Mouse (Mus musculus): ENCODE results near the gene Mroh9. TPM values are rescaled to one million over a fixed set of nuclear protein-coding genes. Genes with fewer than 3 reads are reported as not detected.

The Mroh9 gene
- polyA plus RNA-seq, 1 experiment from 2014 or later: not detected

DNA sequence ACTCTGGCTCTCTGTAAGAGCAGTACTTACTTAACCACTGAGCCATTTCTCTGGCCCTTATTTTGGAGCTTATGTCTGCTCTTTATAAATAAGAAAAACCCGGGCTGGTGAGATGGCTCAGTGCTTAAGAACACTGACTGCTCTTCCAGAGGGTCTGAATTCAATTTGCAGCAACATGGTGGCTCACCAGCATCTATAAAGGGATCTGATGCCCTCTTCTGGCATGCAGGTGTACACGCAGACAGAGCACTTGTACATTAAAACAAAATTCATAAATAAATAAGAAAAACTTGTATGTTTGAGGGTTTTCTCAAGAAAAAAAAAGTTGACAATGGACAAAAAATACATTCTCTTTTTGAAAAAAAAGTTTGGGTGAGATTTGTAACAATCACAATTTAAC lies 28.1 kb downstream of the Mroh9 start:
- H3K9ac ChIP-seq: no peak overlapping the region
- no peak overlapping the region for H3K4me2 ChIP-seq (replicated peaks)
- WGBS: 45% methylated on average over 2 of the region's 2 CpGs
- no peak for ATAC-seq (ENCODE audit: low FRiP score, low read depth)
- H3K36me3 ChIP-seq: no peaks in the 10 kb centered on the region
- H3K9me3 ChIP-seq: no peaks in the 10 kb centered on the region
- no peaks in the 10 kb centered on the region for H3K27me3 ChIP-seq
- no peak overlapping the region for H3K4me3 ChIP-seq
- H3K27ac ChIP-seq: no peak overlapping the region
- no peaks in the 10 kb centered on the region for H3K4me1 ChIP-seq

DNA sequence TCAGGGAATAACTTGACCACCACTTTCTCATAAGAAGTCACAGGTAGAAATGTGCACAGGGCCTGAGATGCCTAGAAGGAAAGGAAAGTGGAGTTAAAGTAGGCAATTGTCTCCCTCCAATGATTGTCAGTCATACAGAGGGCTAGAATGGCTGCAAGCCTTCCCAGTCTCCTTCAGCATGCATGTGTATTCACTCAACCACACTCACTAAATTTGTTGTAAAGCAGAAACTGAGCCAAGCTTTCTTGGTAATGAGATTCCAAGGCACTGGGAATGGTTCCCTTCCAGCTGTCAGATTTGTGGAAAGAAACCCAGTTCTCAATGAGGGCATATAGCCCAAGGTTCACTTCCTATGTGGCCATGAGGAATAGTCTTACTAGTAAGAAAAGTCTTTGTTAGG lies 29.8 kb downstream of the Mroh9 start:
- no peak for ATAC-seq (ENCODE audit: low FRiP score, low read depth)
- Histone ChIP-seq H3K4me3 (no peak overlapping the region), H3K36me3 (no peaks in the 10 kb centered on the region), H3K27ac (no peak overlapping the region), H3K9ac (no peak overlapping the region), H3K27me3 (no peaks in the 10 kb centered on the region), H3K4me1 (no peaks in the 10 kb centered on the region), H3K4me2 (replicated peaks) (no peak overlapping the region), H3K9me3 (no peaks in the 10 kb centered on the region)

DNA sequence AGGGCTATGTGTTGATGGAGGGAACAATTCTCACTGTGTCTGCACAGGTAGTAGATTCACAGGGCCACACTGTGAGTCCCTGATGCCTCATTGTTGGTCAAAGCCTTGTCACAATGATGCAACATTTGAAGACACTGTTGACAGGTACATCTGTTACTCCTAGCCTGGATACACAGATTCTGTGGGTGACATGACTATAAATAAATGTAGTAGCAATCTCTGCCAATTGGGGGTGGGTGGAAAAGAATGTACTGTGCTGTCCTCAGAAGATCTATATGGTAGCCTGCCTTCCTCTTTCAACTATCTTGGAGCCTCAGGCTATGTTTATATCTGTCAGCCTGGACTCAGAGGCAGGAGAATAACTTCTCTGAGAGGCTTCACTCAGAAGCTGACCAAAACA lies 62.4 kb downstream of the Mroh9 start:
- H3K9ac ChIP-seq: no peak overlapping the region
- H3K27ac ChIP-seq: no peak overlapping the region
- H3K36me3 ChIP-seq: no peaks in the 10 kb centered on the region
- H3K4me1 ChIP-seq: no peaks in the 10 kb centered on the region
- no peak overlapping the region for H3K4me3 ChIP-seq
- no peak for ATAC-seq (ENCODE audit: low FRiP score, low read depth)
- no peaks in the 10 kb centered on the region for H3K27me3 ChIP-seq
- H3K4me2 ChIP-seq (replicated peaks): no peak overlapping the region
- no peaks in the 10 kb centered on the region for H3K9me3 ChIP-seq

DNA sequence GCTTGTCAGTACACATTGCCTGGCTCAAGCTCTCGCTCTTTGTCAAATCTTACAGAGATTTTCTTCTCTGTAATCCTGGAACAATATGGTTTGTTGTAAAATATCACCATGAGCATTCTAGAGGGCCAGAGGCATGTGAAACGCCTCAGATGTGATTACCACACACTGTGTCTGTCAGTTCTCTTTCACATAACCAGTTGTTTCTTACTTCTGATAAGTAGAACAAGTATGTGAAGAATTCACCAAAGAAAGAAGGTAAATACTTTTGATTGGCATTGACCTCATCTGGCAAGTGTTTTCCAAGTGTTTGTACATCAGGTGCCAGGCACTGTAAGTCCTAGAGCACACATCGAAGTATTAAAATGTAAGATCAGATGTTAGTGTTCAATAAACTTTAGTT lies 76.2 kb downstream of the Mroh9 start:
- Histone ChIP-seq H3K9me3 (no peaks in the 10 kb centered on the region), H3K27ac (no peak overlapping the region), H3K4me2 (replicated peaks) (no peak overlapping the region), H3K9ac (no peak overlapping the region), H3K36me3 (no peaks in the 10 kb centered on the region), H3K4me3 (no peak overlapping the region), H3K27me3 (no peaks in the 10 kb centered on the region), H3K4me1 (no peaks in the 10 kb centered on the region)
- WGBS: 78% methylated on average over 3 of the region's 3 CpGs
- no peak for ATAC-seq (ENCODE audit: low FRiP score, low read depth)

DNA sequence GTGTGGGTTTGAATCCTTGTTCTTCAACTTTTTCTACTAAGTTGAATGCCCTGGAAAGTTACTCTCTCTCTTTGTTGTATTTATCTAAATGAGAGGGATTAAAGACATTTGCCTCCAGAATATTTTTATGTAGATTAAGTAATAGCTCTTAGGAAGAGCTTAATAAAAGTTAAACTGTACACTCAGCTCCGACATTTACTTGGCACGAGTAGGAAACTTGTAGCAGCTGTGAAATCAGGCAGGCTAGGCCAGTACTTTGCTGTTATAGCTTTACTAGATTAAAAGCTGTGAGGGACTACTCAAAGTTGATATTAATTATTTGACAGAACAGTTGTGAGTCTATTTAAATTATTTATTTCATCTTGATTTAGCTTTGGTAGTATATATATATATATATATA lies 82.0 kb downstream of the Mroh9 start:
- WGBS: 82% methylated on average over 2 of the region's 2 CpGs
- H3K9ac ChIP-seq: no peak overlapping the region
- ATAC-seq (ENCODE audit: low FRiP score, low read depth): no peak

DNA sequence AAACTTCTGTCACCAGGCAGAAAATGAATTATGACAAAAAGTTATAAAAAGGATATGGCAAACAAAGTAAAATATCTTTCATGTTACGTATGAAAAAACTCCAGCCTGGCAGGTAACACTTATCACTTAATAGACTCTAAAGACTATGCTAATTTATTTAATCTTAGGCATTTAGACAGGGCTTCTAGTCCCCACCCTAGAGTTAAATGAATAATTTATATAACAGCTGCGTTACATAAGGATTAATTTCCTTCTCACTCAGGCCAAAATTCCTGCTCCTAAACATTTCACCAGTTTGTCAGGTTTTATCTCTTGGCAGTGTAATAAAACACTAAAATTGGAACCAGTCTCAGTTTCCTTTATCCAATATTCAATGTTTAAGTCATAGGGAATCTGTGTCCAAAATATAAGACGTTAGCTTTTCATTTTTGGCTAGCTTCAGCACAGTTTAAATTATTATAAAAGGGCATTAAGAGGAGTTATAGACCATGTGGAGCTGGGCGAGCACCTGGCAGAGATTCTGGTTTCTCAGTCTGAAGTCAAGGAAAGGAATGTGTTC lies 84.1 kb downstream of the Mroh9 start:
- no peaks in the 10 kb centered on the region for H3K27me3 ChIP-seq
- no peak for ATAC-seq (ENCODE audit: low FRiP score, low read depth)
- H3K9ac ChIP-seq: no peak overlapping the region
- H3K4me3 ChIP-seq: no peak overlapping the region
- WGBS: 65% methylated on average over 4 of the region's 4 CpGs
- no peaks in the 10 kb centered on the region for H3K9me3 ChIP-seq
- H3K4me1 ChIP-seq: no peaks in the 10 kb centered on the region
- no peak overlapping the region for H3K27ac ChIP-seq
- no peaks in the 10 kb centered on the region for H3K36me3 ChIP-seq
- no peak overlapping the region for H3K4me2 ChIP-seq (replicated peaks)

More for the DNA sequence above, 82.0 kb downstream of the Mroh9 start:
- no peaks in the 10 kb centered on the region for H3K4me1 ChIP-seq
- no peak overlapping the region for H3K4me3 ChIP-seq
- H3K27ac ChIP-seq: no peak overlapping the region
- no peaks in the 10 kb centered on the region for H3K36me3 ChIP-seq
- no peaks in the 10 kb centered on the region for H3K27me3 ChIP-seq
- no peak overlapping the region for H3K4me2 ChIP-seq (replicated peaks)
- H3K9me3 ChIP-seq: no peaks in the 10 kb centered on the region

DNA sequence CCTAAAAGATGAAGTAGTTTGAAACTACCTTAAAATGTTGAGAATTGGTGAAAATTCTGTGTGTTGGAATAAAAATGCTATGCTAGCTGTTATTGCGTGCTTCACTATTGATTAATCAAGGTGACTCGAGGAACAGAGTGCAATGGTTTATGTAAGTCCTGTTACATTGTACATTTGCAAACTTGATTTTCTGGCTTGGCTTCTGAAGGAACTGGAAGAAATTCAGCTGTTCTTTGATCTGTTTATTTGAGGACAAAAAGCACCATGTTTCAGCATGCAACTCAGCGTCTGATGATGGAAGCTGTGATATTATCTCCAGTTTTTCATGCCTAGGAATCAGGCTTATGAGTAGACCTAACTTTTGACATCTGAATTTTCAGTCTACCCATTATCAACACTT lies 97.9 kb downstream of the Mroh9 start:
- Histone ChIP-seq H3K36me3 (no peaks in the 10 kb centered on the region), H3K9ac (no peak overlapping the region), H3K4me2 (replicated peaks) (no peak overlapping the region), H3K4me3 (no peak overlapping the region), H3K27me3 (no peaks in the 10 kb centered on the region), H3K4me1 (no peaks in the 10 kb centered on the region), H3K9me3 (no peaks in the 10 kb centered on the region), H3K27ac (no peak overlapping the region)
- no peak for ATAC-seq (ENCODE audit: low FRiP score, low read depth)
- WGBS: 86% methylated on average over 3 of the region's 3 CpGs

DNA sequence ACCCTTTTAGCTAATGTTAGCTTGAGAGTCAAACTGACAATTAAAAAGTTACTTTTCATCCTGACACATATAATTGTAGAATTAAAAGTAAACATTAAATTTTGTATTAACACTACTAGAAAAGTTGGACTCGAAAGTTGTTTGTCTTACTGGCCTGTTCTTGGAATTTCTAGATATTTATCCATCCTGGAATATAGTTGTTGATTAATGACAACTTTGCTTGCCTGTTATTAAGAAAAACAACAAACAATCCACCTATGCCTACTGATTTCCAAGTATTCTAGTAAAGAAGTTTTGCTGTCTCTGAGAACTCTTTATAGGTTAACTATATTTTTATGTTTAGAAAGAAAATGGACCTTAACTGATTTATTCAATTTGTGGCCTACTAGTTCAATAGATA lies 98.7 kb downstream of the Mroh9 start:
- Histone ChIP-seq H3K9ac (no peak overlapping the region), H3K4me2 (replicated peaks) (no peak overlapping the region), H3K4me1 (no peaks in the 10 kb centered on the region), H3K4me3 (no peak overlapping the region), H3K36me3 (no peaks in the 10 kb centered on the region), H3K27ac (no peak overlapping the region), H3K27me3 (no peaks in the 10 kb centered on the region), H3K9me3 (no peaks in the 10 kb centered on the region)
- no peak for ATAC-seq (ENCODE audit: low FRiP score, low read depth)
- 93% methylated on average over 1 of the region's 1 CpGs for WGBS

DNA sequence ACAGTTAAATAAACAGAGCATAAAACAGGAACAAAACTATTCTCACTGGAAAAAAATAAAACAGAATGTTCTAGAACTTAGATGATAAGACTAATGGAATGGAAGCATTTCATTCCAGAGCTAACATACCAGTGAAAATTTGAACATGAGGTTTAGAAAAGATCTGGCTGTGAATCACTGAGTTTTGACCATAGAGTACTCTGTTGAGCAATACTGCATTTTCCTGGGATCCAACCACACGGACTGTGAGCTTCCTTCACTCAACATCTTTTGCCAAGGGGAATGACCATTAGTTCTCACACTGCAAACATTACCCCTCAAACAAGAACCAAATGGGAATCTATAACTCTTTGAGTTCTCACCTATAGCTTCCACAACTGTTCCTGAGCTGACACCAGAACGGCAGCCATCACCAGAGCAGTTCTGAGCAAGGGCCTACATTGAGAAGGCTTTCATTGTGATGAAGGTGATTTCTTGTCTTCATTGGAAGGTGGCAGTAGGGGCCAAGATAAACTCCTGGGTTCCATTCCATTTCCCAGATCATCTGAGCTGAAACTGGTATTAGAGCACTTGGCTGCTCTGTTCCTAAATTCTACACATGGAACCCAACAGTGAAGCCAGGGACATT lies 99.2 kb downstream of the Mroh9 start:
- no peak overlapping the region for H3K4me2 ChIP-seq (replicated peaks)
- WGBS: 74% methylated on average over 2 of the region's 2 CpGs
- H3K9ac ChIP-seq: no peak overlapping the region
- H3K9me3 ChIP-seq: no peaks in the 10 kb centered on the region
- no peak for ATAC-seq (ENCODE audit: low FRiP score, low read depth)
- no peaks in the 10 kb centered on the region for H3K36me3 ChIP-seq
- H3K27ac ChIP-seq: no peak overlapping the region
- no peaks in the 10 kb centered on the region for H3K27me3 ChIP-seq
- no peaks in the 10 kb centered on the region for H3K4me1 ChIP-seq
- H3K4me3 ChIP-seq: no peak overlapping the region

DNA sequence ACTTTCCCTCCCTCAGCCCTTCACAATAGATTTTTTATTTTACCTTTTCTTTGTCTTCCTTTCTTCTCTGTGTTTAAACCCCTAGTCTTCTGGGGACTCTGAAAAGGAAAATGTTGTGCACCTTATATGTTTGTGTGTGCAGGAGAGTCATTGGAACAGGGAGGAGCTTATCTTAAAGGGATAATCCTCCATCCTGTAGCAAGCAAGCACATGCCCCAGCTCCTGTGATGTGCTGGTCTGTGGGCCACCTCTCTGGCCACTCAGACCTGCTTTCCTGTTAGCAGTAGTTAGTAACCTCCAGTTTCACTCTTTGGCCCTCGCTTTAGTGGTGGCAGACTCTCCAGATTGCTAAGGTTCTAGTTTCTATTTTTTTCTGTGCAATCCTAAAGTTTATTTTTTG lies 101.0 kb downstream of the Mroh9 start, which contains the start of gene Fmo3:
Gene Fmo3, minus strand, starts transcription at position 101 of the 400 bp plus-strand sequence.
- WGBS: 63% methylated on average over 1 of the region's 1 CpGs
- Histone ChIP-seq H3K4me2 (replicated peaks) (no peak within 1 kb of the TSS), H3K27ac (no peak within 1 kb of the TSS), H3K36me3 (no peaks in the 10 kb centered on the region), H3K27me3 (no peaks in the 10 kb centered on the region), H3K9ac (no peak within 1 kb of the TSS), H3K4me1 (no peaks in the 10 kb centered on the region), H3K4me3 (no peak within 1 kb of the TSS), H3K9me3 (no peaks in the 10 kb centered on the region)
- ATAC-seq (ENCODE audit: low FRiP score, low read depth): no peak

Other genes starting within 250 kb of the Mroh9 start
- 12.0 and 14.9 TPM in 2 replicates for gene Fmo1, start 219.1 kb downstream of the Mroh9 start, polyA plus RNA-seq (2015; fragmentation: Nextera tagmentation; extraction: Ambion mirVana)
- 0.38 and 0.45 TPM in 2 replicates for gene Fmo2, start 186.9 kb downstream of the Mroh9 start, polyA plus RNA-seq (2015; fragmentation: Nextera tagmentation; extraction: Ambion mirVana)
- gene Fmo6, start 148.2 kb downstream of the Mroh9 start, polyA plus RNA-seq (2015; fragmentation: Nextera tagmentation; extraction: Ambion mirVana): 0.40 and 0.66 TPM in 2 replicates
- not detected in 2 replicates for gene Fmo3, start 101.1 kb downstream of the Mroh9 start, polyA plus RNA-seq (2015; fragmentation: Nextera tagmentation; extraction: Ambion mirVana)
- gene Prrx1, start 228.0 kb upstream of the Mroh9 start, polyA plus RNA-seq (2015; fragmentation: Nextera tagmentation; extraction: Ambion mirVana): 160 and 179 TPM in 2 replicates